Mouse (Mus musculus) heart, embryonic 11.5 days (tissue): ENCODE measurements around the gene Slc25a29. TPM values are rescaled to one million over a fixed set of nuclear protein-coding genes. Genes with fewer than 3 reads are reported as not detected.
"Not testable (repeated sequence)": the region's sequence is repeated elsewhere in the genome, so short reads cannot be mapped to it uniquely, and the experiment has no call there.

Experiments
- ATAC-seq: fragments of 200-750 bp; cut with Nextera tagmentation; replicated peaks from 2 replicates; pipeline ENCODE4 v1.8.0; 2017; ENCODE audit warnings: moderate library complexity; ENCODE audit not compliant: insufficient number of reproducible peaks, low FRiP score, low TSS enrichment
- H3K27ac ChIP-seq: fragments of 300-500 bp; sonication (generic); 2 replicates; pipeline ENCODE4 v1.5.1; 2014; ENCODE audit warnings: mild to moderate bottlenecking, low read depth, low read length
- H3K27me3 ChIP-seq: fragments of 300-500 bp; sonication (generic); 2 replicates; pipeline ENCODE4 v1.6.1; 2014; ENCODE audit warnings: mild to moderate bottlenecking, low read length, mixed read lengths; ENCODE audit not compliant: control insufficient read depth, insufficient read depth
- H3K36me3 ChIP-seq: fragments of 300-500 bp; sonication (generic); 2 replicates; pipeline ENCODE4 v1.6.1; 2014; ENCODE audit warnings: mild to moderate bottlenecking, low read length, moderate library complexity, mixed read lengths; ENCODE audit not compliant: control insufficient read depth, insufficient read depth
- H3K4me1 ChIP-seq: fragments of 300-500 bp; sonication (generic); 2 replicates; pipeline ENCODE4 v1.6.1; 2014; ENCODE audit warnings: low read length; ENCODE audit not compliant: control insufficient read depth, insufficient read depth
- H3K4me2 ChIP-seq: fragments of 300-500 bp; sonication (generic); 2 replicates; pipeline ENCODE4 v1.6.1; 2014; ENCODE audit warnings: mild to moderate bottlenecking, moderate library complexity
- H3K4me3 ChIP-seq: fragments of 300-500 bp; sonication (generic); 2 replicates; pipeline ENCODE4 v1.5.1; 2014; ENCODE audit warnings: low read depth, low read length
- H3K9ac ChIP-seq: fragments of 300-500 bp; sonication (generic); 2 replicates; pipeline ENCODE4 v1.6.1; 2014; ENCODE audit warnings: mild to moderate bottlenecking, low read depth, low read length, moderate library complexity
- H3K9me3 ChIP-seq: fragments of 300-500 bp; sonication (generic); replicated peaks from 2 replicates; pipeline ENCODE4 v1.6.1; 2016; ENCODE audit warnings: low read length; ENCODE audit not compliant: control insufficient read depth
- WGBS: fragments of 180-500 bp; shearing (Covaris S2); extraction: QIAGEN DNeasy Blood & Tissue Kit; methylation state at CpG from one replicate; pipeline ENCODE4 v1.1.7; 2014; ENCODE audit not compliant: insufficient replicate concordance; 5-methylcytosine and 5-hydroxymethylcytosine counted together
- polyA plus RNA-seq: library from polyadenylated mRNA; unstranded; fragments of >200 nt; fragmentation: Nextera tagmentation; extraction: Ambion mirVana; gene quantifications from 2 replicates; pipeline ENCODE4 v1.2.1, GENCODE M21; 2014

The Slc25a29 gene
- polyA plus RNA-seq, 1 experiment from 2014 or later: 4.0 TPM

GRCm38 (mm10) chr12:108857589-108858184 is 22.0 kb upstream of the Slc25a29 start:
- 82% methylated on average over 7 of the region's 7 CpGs for WGBS
- no peaks in the 10 kb centered on the region for H3K27me3 ChIP-seq
- H3K9me3 ChIP-seq: no peaks in the 10 kb centered on the region
- no peak overlapping the region for H3K4me2 ChIP-seq
- H3K36me3 ChIP-seq: peaks cover 7% of the 10 kb centered on the region
- no peak overlapping the region for H3K9ac ChIP-seq
- ATAC-seq: no peak
- H3K4me1 ChIP-seq: no peaks in the 10 kb centered on the region
- H3K27ac ChIP-seq: no peak overlapping the region
- H3K4me3 ChIP-seq: no peak overlapping the region

GRCm38 (mm10) chr12:108857109-108857508 is 21.4 kb upstream of the Slc25a29 start:
- Histone ChIP-seq H3K27me3 (no peaks in the 10 kb centered on the region), H3K4me1 (no peaks in the 10 kb centered on the region), H3K4me2 (no peak overlapping the region), H3K27ac (no peak overlapping the region), H3K9ac (no peak overlapping the region), H3K9me3 (no peaks in the 10 kb centered on the region), H3K4me3 (no peak overlapping the region), H3K36me3 (peaks cover 2% of the 10 kb centered on the region; the same call in 1 of the 2 replicates)
- ATAC-seq: no peak
- 87% methylated on average over 7 of the region's 7 CpGs for WGBS

GRCm38 (mm10) chr12:108856186-108856585 is 20.5 kb upstream of the Slc25a29 start:
- no peak overlapping the region for H3K4me3 ChIP-seq
- H3K36me3 ChIP-seq: peaks cover 2% of the 10 kb centered on the region; the same call in 1 of the 2 replicates
- no peak overlapping the region for H3K27ac ChIP-seq
- H3K9me3 ChIP-seq: no peaks in the 10 kb centered on the region
- H3K9ac ChIP-seq: no peak overlapping the region
- no peak overlapping the region for H3K4me2 ChIP-seq
- WGBS: 79% methylated on average over 8 of the region's 8 CpGs
- ATAC-seq: no peak
- no peaks in the 10 kb centered on the region for H3K4me1 ChIP-seq
- no peaks in the 10 kb centered on the region for H3K27me3 ChIP-seq

- H3K9me3 ChIP-seq: no peaks in the 10 kb centered on the region
- no peaks in the 10 kb centered on the region for H3K4me1 ChIP-seq
- ATAC-seq: no peak
- H3K9ac ChIP-seq: no peak overlapping the region
- H3K36me3 ChIP-seq: no peaks in the 10 kb centered on the region; the same call in 1 of the 2 replicates
- no peak overlapping the region for H3K27ac ChIP-seq
- H3K27me3 ChIP-seq: no peaks in the 10 kb centered on the region
- 87% methylated on average over 10 of the region's 10 CpGs for WGBS
- no peak overlapping the region for H3K4me3 ChIP-seq
- H3K4me2 ChIP-seq: no peak overlapping the region
Measured at GRCm38 (mm10) chr12:108855081-108855480, 19.4 kb upstream of the Slc25a29 start.

- no peak overlapping the region for H3K9ac ChIP-seq
- no peak for ATAC-seq
- H3K9me3 ChIP-seq: no peaks in the 10 kb centered on the region
- WGBS: 84% methylated on average over 8 of the region's 8 CpGs
- no peak overlapping the region for H3K27ac ChIP-seq
- H3K4me3 ChIP-seq: no peak overlapping the region
- H3K36me3 ChIP-seq: no peaks in the 10 kb centered on the region
- H3K4me2 ChIP-seq: no peak overlapping the region
- no peaks in the 10 kb centered on the region for H3K27me3 ChIP-seq
- H3K4me1 ChIP-seq: no peaks in the 10 kb centered on the region
Measured at GRCm38 (mm10) chr12:108852822-108853221, 17.1 kb upstream of the Slc25a29 start.

GRCm38 (mm10) chr12:108850886-108851285 is 15.2 kb upstream of the Slc25a29 start:
- H3K4me3 ChIP-seq: no peak overlapping the region
- no peaks in the 10 kb centered on the region for H3K27me3 ChIP-seq
- H3K27ac ChIP-seq: no peak overlapping the region
- no peak for ATAC-seq
- no peaks in the 10 kb centered on the region for H3K4me1 ChIP-seq
- no peaks in the 10 kb centered on the region; the same call in 1 of the 2 replicates for H3K36me3 ChIP-seq
- WGBS: 83% methylated on average over 8 of the region's 8 CpGs
- no peaks in the 10 kb centered on the region for H3K9me3 ChIP-seq
- no peak overlapping the region for H3K4me2 ChIP-seq
- no peak overlapping the region for H3K9ac ChIP-seq

- Histone ChIP-seq H3K9me3 (no peaks in the 10 kb centered on the region), H3K36me3 (no peaks in the 10 kb centered on the region; the same call in 1 of the 2 replicates), H3K27me3 (no peaks in the 10 kb centered on the region), H3K9ac (no peak overlapping the region), H3K27ac (no peak overlapping the region), H3K4me1 (no peaks in the 10 kb centered on the region), H3K4me3 (no peak overlapping the region), H3K4me2 (no peak overlapping the region)
- 64% methylated on average over 8 of the region's 8 CpGs for WGBS
- ATAC-seq: no peak
Measured at GRCm38 (mm10) chr12:108850129-108850528, 14.4 kb upstream of the Slc25a29 start.

GRCm38 (mm10) chr12:108849488-108850022 is 13.9 kb upstream of the Slc25a29 start:
- WGBS: 82% methylated on average over 4 of the region's 4 CpGs
- Histone ChIP-seq H3K4me1 (no peaks in the 10 kb centered on the region), H3K36me3 (peaks cover 4% of the 10 kb centered on the region; the same call in 1 of the 2 replicates)

GRCm38 (mm10) chr12:108848033-108848432 is 12.3 kb upstream of the Slc25a29 start:
- WGBS: 82% methylated on average over 3 of the region's 3 CpGs
- H3K4me3 ChIP-seq, H3K36me3 ChIP-seq, H3K4me1 ChIP-seq, H3K27me3 ChIP-seq, H3K4me2 ChIP-seq, H3K27ac ChIP-seq, ATAC-seq, H3K9ac ChIP-seq, H3K9me3 ChIP-seq: not testable (repeated sequence)

More at GRCm38 (mm10) chr12:108849488-108850022, 13.9 kb upstream of the Slc25a29 start:
- H3K9ac ChIP-seq: no peak overlapping the region
- H3K4me2 ChIP-seq: no peak overlapping the region
- no peak for ATAC-seq
- H3K9me3 ChIP-seq: no peaks in the 10 kb centered on the region
- H3K4me3 ChIP-seq: no peak overlapping the region
- no peak overlapping the region for H3K27ac ChIP-seq
- no peaks in the 10 kb centered on the region for H3K27me3 ChIP-seq
